Mouse (Mus musculus) urinary bladder, postnatal 10 days (tissue): ENCODE data around the gene Gm49380.

Experiments used
- DNase-seq: peaks from one replicate; pipeline ENCODE4 v3.0.0; 2022; ENCODE audit warnings: low spot score

Gene Gm49380

GRCm38 (mm10) chr9:44075276-44075995 is 37.9 kb downstream of the Gm49380 start:
- DNase-seq: no peak

GRCm38 (mm10) chr9:44074395-44075275 is 38.7 kb downstream of the Gm49380 start:
- DNase-seq: no peak

- no peak for DNase-seq
Measured at GRCm38 (mm10) chr9:44073115-44073514, 40.2 kb downstream of the Gm49380 start.

DNA sequence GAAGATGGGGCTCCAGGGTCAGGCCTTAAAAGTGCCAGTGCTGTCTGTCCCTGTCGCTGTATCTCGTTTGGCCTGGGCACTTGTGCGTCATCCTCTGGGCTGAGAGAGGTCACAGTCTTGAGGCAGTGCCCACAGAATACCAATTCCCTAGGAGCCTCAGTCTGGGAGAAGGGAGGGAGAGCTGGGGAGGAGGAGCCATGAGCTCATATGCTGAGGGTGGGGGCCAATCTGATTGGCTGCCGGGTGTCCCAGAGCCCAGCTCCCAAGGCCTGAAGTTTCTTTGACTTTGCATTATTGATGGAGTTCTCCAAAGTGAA is 40.7 kb downstream of the Gm49380 start:
- DNase-seq: no peak

- DNase-seq: no peak
Measured at GRCm38 (mm10) chr9:44071914-44072598, 41.2 kb downstream of the Gm49380 start.

GRCm38 (mm10) chr9:44070844-44071231 is 42.5 kb downstream of the Gm49380 start:
- no peak for DNase-seq

GRCm38 (mm10) chr9:44070113-44070843 is 43.0 kb downstream of the Gm49380 start:
- no peak for DNase-seq

GRCm38 (mm10) chr9:44069252-44069651 is 44.0 kb downstream of the Gm49380 start:
- DNase-seq: no peak

GRCm38 (mm10) chr9:44067960-44068330 is 45.4 kb downstream of the Gm49380 start:
- DNase-seq: no peak

DNA sequence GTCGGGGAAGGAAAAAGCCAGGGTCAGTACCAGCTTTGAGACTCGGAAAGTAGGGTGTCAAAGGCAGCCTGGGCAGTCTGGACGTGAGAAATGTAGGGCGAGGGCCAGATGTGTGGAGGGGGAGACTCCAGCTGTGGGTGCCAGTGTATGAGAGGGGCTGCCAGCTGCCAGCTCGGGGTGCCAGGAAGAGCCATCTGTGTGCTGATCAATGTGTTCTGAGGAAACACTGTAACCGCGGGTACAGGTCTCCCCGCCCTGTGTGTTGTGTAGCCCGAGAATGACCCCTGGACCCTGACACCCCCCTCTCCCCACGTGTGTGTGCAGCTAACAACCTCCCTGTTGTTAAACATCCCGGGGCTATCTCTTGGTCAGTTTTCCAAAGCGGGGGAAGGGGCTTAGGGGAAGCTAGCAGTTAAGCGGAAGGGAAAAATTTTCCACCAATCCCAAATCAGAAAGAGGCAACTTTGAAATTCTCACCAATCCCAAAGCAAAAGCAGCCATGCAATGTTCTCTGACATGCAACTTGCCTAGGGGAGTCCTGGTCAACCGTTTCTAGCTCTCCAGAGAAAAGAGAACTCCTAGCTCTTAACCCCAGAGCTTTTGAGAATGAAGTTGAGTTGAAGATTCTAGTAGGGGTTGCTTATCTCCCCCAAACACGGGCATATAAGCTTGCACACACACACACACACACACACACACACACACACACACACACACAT is 45.9 kb downstream of the Gm49380 start:
- no peak for DNase-seq

- DNase-seq: peak; percentile 99
Measured at GRCm38 (mm10) chr9:44066785-44067225, 46.5 kb downstream of the Gm49380 start, which contains the start of gene Usp2. TSS of gene Usp2 (plus strand) at chr9:44067021.

- DNase-seq: no peak
Measured at GRCm38 (mm10) chr9:44065177-44065576, 48.1 kb downstream of the Gm49380 start.

DNA sequence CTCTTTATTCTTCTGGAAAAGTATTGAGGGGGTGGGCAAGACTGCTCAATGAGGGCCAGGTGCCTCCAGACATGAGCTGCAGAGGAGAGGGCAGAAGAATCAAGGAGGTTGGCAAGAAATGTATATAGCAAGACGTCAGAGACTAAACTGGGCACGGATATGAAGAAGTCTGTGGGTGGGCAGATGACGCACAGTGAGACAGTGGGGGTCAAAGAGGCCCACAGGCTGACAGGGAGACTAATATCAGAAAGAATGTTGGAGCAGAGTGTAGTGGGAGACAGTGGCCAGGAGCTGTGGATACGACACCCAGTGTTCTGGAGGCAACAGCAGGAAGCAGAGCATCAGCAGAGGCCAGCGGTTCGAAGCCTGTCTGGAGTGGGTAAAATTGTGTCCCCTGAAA is 54.7 kb downstream of the Gm49380 start:
- no peak for DNase-seq

- DNase-seq: no peak
Measured at GRCm38 (mm10) chr9:44053936-44054335, 59.4 kb downstream of the Gm49380 start.

DNA sequence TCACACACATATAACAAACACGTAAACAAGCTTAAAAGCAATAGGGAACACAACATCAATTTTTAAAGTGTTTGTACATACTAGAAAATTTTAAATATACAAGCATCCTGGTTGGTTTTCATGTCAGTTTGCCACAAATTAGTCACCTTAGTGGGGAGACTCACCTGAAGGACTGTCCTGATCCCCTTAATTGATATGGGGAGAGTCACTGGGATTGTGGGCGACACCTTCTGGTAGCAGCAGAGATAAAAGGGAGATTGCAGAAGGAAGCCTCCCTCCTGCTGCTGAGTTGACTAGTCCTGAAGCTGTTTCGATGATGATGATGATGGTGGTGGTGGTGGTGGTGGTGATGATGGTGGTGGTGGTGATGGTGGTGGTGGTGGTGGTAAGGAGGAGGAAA is 60.4 kb downstream of the Gm49380 start:
- DNase-seq: no peak

DNA sequence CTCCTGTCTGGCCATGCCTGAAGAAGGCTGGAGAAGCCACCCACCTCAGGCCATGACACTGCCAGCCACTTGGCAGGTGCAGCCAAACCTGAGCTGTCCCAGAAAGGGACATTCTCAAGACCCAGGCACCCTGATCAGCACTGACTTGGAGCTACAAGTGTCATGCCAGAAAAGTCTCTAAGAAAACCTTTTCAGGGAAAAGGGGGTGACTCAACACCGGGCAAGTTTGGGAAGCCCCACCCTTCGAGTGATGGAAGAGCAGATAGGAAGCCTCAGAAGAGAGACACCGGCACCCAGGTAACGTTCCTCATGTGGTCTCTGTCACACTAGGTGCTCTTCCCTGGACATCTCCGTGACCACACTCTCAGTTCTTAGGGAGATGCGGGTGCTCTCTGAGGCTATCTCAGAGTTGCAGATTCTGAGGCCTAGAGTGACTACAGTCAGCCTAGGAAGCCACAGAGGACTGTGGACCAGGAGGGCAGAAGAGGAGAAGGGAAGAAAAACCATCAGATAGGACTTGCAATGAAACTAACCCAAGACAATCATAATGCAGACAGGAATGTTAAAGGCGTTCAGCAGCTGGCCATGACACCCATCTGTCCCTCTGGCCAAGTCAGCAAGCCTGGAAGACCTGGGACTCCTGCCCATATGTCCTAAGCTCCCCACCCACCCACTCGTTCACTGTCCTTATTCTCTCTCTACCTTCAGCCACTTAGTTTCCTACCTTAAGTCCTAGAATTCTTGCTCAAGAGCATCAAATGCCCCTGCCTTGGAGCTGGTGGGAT is 63.7 kb downstream of the Gm49380 start:
- no peak for DNase-seq

DNA sequence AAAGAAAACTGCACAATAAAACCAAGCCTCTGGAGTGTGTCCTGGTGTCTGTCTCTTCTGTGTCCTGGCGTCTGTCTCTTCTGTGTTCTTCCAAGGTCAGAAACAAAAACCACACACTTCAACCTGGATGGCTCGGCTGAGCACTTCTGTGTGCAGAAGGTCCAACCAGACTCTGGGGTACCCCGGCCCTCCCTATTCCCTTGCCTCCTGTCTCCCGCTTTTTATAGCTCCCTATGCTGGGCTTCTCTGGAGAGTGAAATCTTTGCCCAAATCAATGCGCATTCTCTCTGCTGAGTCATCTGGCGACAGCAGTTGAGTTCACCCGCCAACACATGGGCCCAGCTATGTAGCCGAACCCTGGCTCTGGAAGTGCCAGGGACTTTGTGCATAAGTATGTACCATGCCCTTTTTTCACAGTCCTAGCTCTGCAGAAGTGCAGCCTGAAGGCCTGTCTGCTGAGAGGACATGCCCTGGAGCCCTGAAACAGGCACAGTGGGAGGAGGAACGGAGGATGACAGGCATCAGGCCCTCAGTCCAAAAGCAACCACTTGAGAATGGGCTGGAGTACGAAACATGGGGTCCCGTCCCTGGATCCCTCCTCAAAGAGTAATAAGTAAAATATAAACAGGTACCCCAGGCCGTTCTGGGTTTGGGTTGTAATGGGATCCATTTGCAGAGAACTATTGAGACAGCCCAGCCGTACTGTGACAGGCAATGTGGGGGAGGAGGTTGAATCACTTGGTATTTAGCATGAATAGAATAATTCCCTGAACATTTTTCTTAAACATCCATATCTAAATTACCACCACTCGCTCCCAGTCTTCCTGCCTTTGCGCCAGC is 64.5 kb downstream of the Gm49380 start:
- no peak for DNase-seq

DNA sequence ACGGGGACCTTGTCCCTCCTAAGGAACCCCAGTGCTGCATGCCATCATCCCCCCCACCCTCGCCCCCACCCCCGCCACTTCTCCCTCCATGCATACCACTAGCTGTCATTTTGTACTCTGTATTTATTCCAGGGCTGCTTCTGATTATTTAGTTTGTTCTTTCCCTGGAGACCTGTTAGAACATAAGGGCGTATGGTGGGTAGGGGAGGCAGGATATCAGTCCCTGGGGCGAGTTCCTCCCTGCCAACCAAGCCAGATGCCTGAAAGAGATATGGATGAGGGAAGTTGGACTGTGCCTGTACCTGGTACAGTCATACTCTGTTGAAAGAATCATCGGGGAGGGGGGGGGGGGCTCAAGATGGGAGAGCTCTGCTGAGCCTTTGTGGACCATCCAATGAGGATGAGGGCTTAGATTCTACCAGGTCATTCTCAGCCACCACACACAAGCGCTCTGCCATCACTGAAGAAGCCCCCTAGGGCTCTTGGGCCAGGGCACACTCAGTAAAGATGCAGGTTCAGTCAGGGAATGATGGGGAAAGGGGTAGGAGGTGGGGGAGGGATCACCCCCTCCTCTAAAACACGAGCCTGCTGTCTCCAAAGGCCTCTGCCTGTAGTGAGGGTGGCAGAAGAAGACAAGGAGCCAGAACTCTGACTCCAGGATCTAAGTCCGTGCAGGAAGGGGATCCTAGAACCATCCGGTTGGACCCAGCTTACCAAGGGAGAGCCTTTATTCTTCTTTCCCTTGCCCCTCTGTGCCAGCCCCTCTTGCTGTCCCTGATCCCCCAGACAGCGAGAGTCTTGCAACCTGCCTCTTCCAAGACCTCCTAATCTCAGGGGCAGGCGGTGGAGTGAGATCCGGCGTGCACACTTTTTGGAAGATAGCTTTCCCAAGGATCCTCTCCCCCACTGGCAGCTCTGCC is 65.5 kb downstream of the Gm49380 start:
- no peak for DNase-seq

- no peak for DNase-seq
Measured at GRCm38 (mm10) chr9:44047071-44047470, 66.2 kb downstream of the Gm49380 start.
